Mouse (Mus musculus): ENCODE results near the gene Cenpv.

Cenpv gene

GRCm38 (mm10) chr11:62539089-62539890 is at the start of gene Cenpv:
Gene Cenpv, minus strand, starts transcription at chr11:62539261.
- DNase-seq (ENCODE audit: low spot score in 2 of 2) = peak; percentile 73 to 76

GRCm38 (mm10) chr11:62587034-62587433 is 48.0 kb upstream of the Cenpv start:
- no peak for DNase-seq (ENCODE audit: low spot score in 2 of 2)

- DNase-seq (ENCODE audit: low spot score in 2 of 2) = no peak
These were observed 45.7 kb upstream of the Cenpv start for GRCm38 (mm10) chr11:62584671-62585206.

DNA sequence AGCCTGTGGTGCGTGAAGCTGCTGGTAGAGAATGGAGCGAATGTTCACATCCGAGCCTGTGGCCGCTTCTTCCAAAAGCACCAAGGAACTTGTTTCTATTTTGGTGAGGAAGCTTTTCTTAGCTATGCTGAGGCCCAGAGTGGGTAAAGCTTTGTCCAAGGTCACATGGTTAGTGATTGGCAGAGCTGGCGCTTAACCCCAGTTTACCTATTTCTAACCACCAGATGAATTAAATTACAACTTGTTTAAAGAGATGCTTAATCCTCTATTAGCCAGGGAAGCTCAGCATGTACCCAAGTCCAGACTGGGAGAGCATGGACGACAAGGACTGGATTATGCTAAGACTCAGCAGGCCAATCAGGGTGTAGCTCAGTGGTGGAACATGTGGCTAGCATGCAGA is 44.0 kb upstream of the Cenpv start:
- no peak for DNase-seq (ENCODE audit: low spot score in 2 of 2)

GRCm38 (mm10) chr11:62576530-62577152 is 37.6 kb upstream of the Cenpv start:
- peak; percentile 49 to 53 for DNase-seq (ENCODE audit: low spot score in 2 of 2)

GRCm38 (mm10) chr11:62575659-62576438 is 36.8 kb upstream of the Cenpv start:
- DNase-seq (ENCODE audit: low spot score in 2 of 2) = peak; percentile 70 to 74

DNA sequence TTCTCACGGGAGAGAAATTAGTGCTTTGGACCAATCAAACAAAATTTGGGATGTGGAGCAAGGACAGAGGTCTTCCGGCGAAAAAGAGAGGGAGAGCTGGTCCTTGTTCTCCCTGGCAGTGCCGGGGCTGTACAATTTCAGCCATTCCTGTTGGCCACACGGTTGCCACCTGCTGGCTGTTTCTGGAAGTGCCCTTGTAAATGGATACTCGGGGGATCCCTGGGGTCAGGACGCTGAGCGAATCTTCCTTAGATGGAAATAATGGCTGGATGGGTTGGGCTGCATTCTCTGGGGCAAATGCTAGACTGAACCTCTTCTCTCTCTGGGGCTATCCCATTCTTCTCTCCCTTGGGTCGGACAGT is 36.2 kb upstream of the Cenpv start:
- peak; percentile 84 to 93 for DNase-seq (ENCODE audit: low spot score in 2 of 2)

GRCm38 (mm10) chr11:62574703-62575085 is 35.6 kb upstream of the Cenpv start:
- no peak for DNase-seq (ENCODE audit: low spot score in 2 of 2)

DNA sequence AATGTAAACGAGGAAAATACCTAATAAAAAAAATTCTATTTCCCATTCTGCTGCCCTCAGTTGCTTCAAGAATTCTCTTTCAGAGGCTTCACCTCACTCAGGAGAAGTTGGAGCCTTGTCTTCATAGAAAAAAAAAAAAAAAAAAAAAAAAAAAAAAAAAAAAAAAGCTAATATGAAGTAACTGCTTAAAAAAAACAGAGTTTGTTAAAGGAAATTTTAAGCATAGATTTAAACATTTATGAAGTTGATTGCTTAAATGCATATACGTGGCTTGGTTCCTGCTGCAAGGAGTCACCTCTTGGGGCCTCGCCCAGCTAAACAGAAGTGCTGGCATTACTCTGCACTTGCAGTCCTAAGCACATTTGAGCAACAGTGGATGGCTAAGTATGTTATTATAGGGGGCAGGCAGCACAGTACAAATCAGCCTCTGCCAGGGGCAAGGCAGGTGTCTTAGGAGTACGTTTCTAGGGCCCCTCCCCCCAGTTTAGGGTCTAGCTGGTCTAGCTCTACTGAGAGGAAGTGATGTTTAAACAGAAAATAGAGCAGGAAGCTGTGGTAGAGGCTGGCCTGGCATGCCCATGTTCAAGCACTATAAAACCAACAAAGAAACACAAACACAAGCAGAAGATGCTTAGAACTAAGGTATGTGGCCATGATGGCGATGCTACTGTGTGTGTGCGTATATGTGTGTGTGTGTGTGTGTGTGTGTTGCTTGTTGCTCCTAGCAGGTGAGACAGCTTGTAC is 35.1 kb upstream of the Cenpv start, which contains the start of gene Trpv2:
Trpv2 (plus strand) TSS at position 528 of the 744 bp plus-strand sequence.
- no peak for DNase-seq (ENCODE audit: low spot score in 2 of 2)

- DNase-seq (ENCODE audit: low spot score in 2 of 2) = no peak
These were observed 29.2 kb upstream of the Cenpv start for GRCm38 (mm10) chr11:62568300-62568699.

GRCm38 (mm10) chr11:62566211-62566610 is 27.1 kb upstream of the Cenpv start:
- no peak for DNase-seq (ENCODE audit: low spot score in 2 of 2)

- no peak for DNase-seq (ENCODE audit: low spot score in 2 of 2)
These were observed 26.7 kb upstream of the Cenpv start for GRCm38 (mm10) chr11:62565747-62566146.

DNA sequence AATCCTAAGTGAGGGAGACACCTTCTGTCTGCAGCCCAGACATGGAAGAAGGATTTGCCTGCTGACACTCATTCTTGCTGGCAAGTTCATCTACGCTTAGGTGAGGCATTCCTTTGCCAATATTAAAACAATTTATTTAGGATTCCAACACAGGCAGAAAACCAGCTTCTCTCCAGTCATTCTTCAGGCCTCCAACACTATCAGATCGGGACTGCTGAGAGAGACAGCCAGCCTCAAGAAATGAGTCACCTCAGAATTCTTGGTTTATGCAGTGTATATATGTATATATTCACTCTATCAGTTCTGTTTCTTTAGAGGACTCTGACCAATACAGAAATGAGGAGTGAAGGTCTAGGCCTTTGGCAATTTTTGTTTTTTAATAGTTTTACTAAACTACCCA is 24.5 kb upstream of the Cenpv start:
- DNase-seq (ENCODE audit: low spot score in 2 of 2) = no peak

DNA sequence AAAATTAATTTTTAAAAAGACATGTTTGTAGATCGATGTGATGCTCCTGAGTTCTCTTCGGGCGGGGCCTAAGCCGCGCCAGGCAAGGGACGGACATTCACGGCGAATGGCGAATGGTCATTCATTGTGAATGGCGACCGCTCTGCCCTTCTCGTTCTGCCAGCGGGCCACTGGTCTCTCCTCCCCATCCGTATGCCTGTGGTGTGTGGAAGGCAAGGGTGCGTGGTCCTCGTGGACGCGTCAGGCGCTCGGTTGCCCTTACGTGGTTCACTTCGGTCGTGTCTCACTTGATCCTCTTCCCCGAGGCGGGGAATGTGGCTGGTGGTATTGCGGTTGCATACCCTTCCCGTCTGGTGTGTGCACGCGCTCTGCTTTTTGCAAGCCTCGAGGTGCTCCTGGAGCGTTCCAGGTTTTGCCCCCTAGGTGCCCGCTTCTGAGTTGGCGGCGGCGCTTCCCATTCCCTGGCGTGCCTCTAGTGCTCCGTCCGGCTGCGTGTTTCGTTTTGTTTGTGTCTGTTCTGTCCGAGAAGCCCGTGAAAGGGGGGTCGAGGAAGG is 21.5 kb upstream of the Cenpv start:
- DNase-seq (ENCODE audit: low spot score in 2 of 2) = no peak

DNA sequence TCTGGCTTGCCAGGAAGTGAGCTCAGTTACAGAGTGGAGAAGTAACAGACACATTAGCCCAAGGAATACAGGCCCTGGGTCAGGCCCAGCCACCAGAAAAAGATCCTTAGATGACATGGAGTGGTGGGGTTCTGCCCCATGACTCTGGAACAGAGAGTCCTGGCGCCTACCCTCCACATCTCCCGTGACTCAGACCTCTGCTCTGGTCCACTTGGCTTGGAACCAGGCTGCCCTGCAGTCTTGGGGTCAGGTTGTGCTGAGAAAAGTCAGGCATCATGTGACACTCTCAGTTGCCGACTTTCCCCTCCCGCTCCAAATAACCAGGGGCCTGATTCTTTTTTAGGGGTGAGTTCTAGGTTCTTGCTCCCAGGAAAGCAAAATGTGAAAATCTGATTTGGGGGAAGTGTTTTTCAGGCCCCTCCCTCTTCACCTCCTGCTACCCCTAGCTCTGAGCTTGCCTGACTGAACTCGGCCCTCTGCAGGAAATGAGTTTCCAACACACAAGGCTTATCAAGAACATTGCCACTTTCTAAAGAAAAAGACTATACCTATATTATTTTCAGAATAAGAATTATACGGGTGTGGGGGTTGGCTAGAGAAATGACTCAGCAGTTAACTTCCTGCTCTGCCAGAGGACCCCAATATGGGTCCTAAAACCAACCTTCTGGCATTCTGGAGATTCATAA is 20.0 kb upstream of the Cenpv start:
- DNase-seq (ENCODE audit: low spot score in 2 of 2) = no peak

- no peak for DNase-seq (ENCODE audit: low spot score in 2 of 2)
These were observed 19.1 kb upstream of the Cenpv start for GRCm38 (mm10) chr11:62558152-62558551.

GRCm38 (mm10) chr11:62557205-62557604 is 18.1 kb upstream of the Cenpv start:
- DNase-seq (ENCODE audit: low spot score in 2 of 2) = no peak

DNA sequence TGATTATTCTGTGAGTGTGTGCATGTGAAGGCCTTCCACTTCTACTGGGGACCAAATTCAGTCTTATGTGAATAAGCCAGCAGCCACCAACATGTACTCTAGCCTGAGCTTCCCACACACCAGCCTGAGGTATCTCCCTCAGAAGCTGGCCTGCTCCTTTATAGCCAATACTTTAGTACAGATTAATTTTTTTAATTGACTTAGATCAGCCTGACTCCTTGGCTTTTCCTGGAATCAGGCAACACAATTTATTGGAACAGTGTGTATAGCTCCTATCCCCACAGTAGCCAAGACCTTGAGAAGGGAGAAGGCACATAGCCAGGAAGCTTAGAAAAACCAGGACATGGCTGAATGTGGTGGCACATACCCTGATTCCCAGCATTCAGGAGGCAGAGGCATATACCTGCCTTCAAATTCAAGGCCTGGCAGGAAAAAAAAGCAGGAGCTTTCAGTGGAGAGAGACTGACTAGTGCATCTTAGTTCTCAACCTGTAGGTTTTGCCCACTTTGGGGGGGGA is 16.9 kb upstream of the Cenpv start:
- no peak for DNase-seq (ENCODE audit: low spot score in 2 of 2)

- DNase-seq (ENCODE audit: low spot score in 2 of 2) = no peak
These were observed 16.0 kb upstream of the Cenpv start for GRCm38 (mm10) chr11:62554934-62555517.

Measured in frontal cortex, postnatal 36 days (tissue).